Mouse (Mus musculus): ENCODE data around the gene Fcamr. TPM values are rescaled to one million over a fixed set of nuclear protein-coding genes. Genes with fewer than 3 reads are reported as not detected.

The Fcamr gene
- total RNA-seq, 2 experiments from 2014 or later: not detected

DNA sequence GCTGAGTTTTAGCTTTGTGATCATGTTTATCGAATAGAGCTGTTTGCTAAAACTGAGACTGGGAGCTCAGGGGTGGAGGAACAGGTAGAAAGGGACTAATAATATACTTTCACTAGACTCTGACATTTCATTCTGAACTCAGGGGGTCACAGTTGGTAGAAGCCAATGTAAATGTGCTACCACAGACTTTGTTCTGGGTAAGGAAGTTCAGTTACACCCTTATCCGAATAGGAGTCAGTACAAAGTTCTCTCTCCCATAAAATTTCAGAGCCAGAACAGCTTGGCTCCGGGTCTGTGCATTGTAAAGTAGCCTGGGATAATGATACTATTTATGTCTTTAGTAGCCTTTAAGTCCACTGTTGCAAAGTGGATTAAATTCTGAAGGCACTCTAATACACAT, 2.2 kb upstream of the Fcamr start:
- intact Hi-C loops (cut with DNase I): loop anchor here (5.0 kb wide), 2 partner anchors 254 to 474 kb away; no protein-coding TSS in a partner anchor
- no peak for DNase-seq (ENCODE audit: low spot score in 2 of 2)

DNA sequence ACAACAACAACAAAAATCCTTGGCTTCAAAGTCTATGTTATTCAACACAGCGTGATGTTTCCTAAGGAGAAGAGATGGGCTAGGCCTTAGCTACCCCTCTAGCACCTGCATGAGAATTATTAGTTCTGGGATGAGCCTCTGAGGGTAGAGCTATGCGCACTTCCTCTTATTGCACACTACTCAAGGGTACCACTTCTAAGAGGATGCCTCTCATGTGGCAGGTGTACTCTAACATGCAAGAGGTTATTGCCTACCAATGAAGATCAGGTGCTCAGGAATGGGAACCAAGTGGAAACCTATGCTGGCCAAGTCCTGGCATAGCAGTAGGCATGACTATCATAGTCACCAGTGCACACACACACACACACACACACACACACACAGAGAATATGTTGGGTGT, 1.3 kb upstream of the Fcamr start:
- intact Hi-C loops (cut with DNase I): loop anchor here (5.0 kb wide), 2 partner anchors 253 to 473 kb away; no protein-coding TSS in a partner anchor
- DNase-seq (ENCODE audit: low spot score in 2 of 2): no peak

DNA sequence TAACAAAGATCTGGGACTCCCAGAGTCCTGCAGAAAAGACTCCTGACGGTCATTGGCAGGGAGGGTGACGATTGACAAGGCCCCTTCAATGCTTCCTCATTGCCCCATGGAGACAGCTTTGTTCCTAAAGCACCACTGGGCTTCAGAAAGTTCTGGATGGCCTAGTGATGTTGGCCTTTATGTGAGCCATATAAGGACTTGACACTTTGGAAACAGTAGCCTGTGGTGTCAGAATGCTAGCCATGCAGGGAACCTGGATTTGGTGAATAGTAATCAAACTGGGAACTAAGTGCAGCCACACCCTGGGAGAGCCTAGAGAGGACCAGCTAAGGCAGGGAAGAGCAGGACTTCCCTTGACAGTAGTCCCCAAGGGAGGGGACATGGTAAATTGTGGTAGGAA, 809 bp downstream of the Fcamr start:
- DNase-seq (ENCODE audit: low spot score in 2 of 2): no peak
- intact Hi-C loops (cut with DNase I): no loop called here

DNA sequence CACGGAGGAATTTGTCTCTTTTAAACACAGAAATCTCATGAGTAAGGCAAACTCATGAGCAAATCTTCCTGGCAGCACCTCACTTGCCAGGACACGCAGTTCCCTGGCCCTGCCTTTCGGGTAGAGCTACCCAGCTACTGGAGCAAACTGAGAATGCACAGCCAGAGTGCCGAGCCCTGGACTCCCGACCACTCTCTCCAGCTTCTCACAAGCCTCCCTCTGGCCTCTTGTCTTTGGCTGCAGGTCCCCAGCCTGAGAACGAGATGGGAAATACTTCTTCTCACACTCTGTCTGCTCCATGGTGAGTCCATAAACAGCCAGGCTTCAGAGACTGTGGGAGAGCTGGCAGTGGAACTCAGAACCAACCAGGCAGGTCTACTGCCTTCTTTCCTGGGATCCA, 2.3 kb downstream of the Fcamr start:
- intact Hi-C loops (cut with DNase I): no loop called here
- no peak for DNase-seq (ENCODE audit: low spot score in 2 of 2)

DNA sequence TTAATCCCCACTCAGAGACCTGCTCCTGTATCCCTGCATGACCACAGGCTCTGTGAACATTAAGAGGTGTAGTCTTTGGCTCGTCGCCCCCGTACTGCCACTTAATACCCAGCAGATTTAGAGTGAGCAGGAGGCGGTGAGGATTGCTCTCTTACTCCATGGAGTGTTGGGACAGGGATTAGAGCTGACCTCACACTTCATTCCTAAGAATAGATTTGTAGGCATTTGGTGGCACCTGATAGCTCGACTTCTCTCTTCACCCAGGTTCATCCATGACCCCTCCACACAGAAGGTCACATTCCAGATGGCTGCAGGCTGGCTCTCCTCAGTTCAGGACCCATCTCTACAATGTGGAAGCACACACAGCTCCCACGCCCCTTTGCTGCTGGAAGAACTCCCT, 3.6 kb downstream of the Fcamr start:
- intact Hi-C loops (cut with DNase I): no loop called here
- no peak for DNase-seq (ENCODE audit: low spot score in 2 of 2)

DNA sequence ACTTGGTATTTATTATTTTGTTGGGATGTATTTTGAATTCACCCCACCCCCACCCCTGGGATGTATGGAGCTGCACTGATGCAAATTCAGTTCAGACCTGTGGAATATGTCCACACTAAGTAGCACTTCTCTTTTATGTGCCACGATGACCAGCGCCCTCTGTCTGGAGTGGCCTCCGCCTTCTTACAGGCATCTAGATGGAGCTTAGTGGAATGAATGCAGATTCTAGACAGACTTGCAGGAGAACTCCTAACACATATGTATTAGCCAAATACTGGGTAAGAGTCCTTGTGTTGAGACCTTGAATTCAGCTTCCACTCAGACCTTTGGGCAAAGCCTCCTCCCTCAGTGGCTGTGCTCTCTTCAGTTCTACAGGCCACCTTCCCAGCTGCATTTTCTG, 10.2 kb downstream of the Fcamr start:
- DNase-seq (ENCODE audit: low spot score in 2 of 2): no peak
- intact Hi-C loops (cut with DNase I): no loop called here

DNA sequence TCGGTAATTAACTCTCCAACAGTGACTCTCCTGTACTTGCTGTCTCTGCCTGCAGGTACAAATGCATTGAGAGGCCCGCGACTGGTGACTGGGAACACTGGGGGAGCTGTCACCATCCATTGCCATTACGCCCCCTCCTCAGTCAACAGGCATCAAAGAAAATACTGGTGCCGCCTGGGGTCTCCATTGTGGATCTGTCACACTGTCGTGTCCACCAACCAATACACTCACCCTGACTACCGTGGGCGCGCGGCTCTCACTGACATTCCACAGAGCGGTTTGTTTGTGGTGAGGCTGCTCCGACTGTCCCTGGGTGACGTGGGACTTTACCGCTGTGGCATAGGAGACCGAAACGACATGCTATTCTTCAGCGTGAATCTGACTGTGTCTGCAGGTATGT, 10.6 kb downstream of the Fcamr start:
- no peak for DNase-seq (ENCODE audit: low spot score in 2 of 2)
- intact Hi-C loops (cut with DNase I): no loop called here

DNA sequence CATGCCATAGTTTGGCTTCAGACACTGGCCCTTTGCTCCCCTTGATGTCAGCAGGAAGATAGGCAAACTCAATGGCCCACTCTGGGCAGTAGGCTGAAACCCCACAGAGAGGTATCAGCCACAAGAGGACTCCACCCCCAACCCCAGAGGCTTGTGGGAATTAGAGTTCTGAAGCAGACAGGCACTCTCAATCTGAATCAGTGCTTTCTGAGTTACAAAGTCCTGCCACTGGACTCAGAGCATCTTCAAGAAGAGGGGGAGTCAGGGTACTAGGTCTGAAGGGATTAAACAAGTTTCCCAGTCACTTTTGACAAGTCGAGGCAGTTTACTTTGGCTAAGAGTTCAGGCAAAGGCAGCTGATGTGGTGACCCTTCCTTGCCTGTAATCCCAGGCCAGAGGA, 19.0 kb downstream of the Fcamr start:
- DNase-seq (ENCODE audit: low spot score in 2 of 2): no peak
- intact Hi-C loops (cut with DNase I): no loop called here

DNA sequence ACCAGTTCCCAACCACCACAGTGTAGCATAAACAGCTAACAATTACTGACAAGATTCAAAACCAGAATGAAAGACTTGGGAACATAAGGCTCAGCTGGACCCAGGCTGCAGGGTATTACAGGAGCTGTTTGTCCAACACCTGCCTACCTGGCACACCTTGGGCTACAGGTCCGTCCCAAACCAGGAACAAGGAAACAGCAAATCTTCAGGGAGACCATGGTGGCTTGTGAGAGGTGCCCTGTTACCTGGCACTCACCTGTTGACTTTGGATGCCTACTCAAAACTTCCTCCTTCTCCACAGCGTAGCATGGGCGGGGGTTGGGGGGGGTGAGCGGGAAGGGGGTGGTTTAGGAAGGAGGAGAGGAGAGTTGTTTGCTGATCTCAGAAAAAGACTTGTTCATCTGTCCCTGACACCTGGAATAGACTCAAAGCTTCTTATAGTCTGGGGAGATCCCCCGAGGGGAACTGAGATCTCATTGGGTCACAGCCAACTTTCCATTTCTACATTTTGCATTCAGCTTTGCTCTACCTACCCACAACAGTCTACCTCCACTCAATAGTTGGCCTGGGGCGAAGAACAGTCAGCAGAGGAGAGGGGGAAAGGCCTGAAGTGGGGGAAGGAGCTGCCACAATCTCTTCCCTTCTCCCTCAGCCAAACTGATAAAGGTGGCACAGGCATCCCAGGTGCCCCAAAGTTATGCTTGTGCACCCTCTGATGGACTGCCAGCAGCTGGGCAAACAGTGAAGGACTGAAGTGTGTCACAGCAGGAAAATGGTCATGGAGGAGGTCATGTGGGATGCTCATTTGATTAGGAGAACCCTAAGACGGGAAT, 19.8 kb downstream of the Fcamr start:
- DNase-seq (ENCODE audit: low spot score in 2 of 2): no peak
- intact Hi-C loops (cut with DNase I): no loop called here

DNA sequence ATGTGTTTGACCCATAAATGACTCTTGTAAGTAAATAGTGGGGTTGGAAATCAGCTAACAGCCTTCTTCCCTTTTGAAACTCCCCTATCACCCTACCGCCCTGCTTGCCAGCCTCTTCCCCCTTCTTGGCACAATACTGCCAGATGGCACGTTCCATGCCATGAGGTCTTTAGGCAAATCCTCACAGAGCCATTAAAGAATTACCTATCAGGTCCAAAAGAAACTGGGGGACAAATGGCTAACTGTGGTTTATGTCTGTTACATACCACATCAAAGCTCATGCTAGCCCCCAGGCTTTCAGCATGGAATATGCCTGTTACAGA, 20.4 kb downstream of the Fcamr start:
- intact Hi-C loops (cut with DNase I): no loop called here

DNA sequence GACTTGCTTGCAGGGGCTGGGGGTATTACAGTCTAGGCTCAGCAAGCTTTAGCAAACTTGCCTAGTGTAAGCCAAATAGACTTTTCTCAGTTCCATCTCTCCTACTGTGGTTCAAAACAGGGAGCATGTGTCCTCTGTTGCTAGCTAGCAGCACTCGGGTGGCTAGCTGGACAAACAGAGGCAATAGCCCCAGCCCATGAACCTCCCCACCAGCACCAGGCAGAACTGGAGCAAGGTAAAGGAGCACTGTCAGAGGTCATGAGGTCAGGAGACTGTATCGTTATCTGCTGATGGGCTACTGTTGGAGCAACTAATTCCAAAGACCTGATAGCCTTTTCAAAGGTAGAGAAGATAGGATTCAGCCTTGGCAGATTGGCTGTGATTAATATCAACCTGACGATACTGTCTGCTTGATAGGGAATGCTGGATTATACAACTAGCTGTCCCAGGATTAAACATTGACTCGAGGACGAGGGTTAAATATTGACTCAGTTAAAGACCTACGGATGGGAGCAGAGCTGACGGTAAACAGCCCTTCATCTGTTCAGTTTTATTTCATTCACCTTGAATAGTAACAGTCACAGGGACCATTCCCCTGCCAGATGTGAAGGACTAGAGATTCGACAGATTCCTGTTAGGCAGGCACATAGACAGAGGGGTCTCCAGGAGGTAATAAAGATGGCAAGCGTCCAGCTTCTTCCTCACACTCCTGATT, 21.4 kb downstream of the Fcamr start:
- DNase-seq (ENCODE audit: low spot score in 2 of 2): no peak
- intact Hi-C loops (cut with DNase I): no loop called here

More for the DNA sequence above, 20.4 kb downstream of the Fcamr start:
- DNase-seq (ENCODE audit: low spot score in 2 of 2): no peak

DNA sequence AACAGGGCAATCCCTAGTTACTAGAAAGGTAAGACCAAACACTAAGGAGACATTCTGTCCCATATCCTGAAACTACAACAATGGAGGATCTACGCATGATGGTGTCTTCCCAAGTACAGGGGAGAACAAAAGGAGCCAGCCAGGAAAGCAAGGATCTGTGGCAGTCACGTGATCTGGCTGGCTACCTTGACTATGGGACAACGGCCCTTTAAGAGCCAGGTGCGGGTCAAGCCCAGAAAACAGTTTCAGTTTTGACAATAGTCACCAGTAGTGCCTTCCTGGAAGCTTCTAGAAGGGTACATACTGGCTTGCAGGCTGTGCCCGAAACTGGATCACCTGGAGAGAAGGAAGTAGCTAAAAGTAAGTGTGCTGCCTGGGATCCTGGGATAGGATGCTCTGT, 25.7 kb downstream of the Fcamr start, which contains the start of gene Pigr:
Gene Pigr (plus strand): TSS at position 237 of the 400 bp plus-strand sequence.
- intact Hi-C loops (cut with DNase I): no loop called here

DNA sequence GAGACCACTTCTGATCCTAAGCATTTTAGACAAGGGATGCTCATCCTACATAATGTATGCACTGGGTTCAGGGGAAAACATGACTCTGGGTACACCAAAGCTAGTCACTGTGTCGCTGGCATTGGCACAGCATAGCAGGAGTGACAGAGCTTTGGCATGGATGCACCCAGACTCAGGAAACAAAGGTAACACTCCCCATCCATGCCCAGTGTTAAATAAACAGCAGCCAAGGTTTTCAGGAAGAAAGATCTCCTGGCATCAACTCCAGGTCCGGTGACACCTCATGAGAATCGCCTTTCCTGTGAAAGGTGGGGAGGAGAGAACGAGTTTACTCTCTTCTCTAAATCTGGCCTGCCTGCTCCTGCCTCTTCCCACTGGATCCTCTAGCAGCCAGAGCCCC, 28.0 kb downstream of the Fcamr start:
- intact Hi-C loops (cut with DNase I): no loop called here

More for the DNA sequence above, 25.7 kb downstream of the Fcamr start, which contains the start of gene Pigr:
- no peak for DNase-seq (ENCODE audit: low spot score in 2 of 2)

DNA sequence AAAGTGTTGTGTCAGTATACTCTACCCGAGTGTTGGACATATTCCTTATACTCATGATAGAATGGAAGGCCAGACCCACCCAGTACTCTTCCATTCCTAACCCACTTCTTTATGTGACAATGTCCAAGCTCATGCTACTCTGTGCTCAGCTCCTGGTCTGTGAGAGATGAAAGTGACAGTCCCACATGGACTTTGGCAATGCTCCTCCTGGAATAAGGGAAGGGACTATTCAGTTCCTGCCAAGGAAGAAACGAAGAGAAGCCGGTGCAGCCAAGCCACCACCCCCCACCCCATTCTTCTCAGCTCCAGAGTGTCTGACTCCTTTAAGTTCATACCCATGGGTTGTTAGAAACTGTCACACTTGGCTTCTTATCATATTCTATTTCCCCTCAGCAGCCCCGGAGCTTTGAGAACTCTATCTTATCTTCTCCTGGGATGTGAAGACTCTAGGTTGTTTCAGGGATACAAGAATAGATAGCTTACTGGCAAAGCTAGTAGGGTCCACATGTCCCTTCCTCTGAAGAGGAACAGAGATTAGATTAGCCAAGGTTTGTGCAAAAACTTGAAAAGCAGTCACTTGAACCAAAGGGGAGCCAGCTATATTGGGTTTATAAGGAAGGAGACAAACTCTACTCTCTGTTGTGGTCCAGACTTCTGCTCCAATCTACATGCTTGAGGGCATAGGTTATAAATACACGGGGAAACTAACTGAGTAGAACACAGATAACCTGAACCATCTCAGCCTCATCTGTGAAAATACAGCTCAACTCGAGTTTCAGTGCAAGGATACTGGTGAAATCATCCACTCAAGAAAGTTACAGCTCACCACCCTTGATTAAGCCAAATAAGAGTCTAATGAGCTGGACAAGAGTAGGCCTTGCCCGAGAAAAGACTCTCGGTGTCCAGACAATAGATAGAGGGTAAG, 29.5 kb downstream of the Fcamr start:
- intact Hi-C loops (cut with DNase I): no loop called here
- DNase-seq (ENCODE audit: low spot score in 2 of 2): no peak

More for the DNA sequence above, 28.0 kb downstream of the Fcamr start:
- DNase-seq (ENCODE audit: low spot score in 2 of 2): no peak

DNA sequence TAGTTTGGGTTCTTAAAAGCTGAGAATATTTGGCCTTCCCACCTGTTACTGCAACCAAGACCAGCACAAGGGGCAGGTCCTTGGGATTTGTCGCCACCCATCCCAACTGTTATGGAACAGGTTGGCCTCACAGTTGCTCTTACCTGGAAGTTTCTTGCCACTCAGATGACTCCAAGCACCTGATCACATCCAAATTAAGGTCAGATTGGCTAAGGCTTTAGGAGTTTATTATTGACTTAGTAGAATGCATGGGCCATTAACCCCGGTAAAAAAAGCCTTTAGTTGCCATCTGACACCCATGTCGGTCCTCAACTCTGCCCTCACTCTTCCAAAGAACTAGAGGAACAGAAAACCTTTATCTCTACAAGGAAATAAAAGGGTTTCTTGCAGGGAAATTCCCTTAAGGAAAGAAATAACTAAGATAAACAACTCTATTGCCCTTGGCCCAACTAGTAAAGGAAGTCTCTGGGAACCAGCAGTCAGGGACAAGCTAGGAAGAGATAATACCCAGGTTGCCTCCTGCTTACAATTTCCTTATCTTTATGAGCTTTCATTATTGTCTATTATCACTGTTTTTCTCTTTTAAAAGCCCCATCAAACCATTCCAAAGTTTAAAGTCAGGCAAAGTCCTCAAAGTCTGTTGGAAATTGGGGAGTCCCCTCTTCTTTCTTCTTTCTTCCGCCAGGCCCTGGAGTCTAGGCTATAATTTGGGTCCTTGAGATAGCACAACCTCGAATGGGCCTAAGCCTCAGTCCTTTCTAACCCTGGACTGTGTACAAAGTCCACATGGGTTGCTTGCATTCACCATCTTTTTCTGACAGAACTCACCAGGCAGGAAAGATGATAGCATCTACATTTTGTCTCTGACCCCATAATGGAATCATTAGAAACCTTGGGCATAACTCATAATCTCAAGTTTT, 31.8 kb downstream of the Fcamr start:
- intact Hi-C loops (cut with DNase I): no loop called here
- no peak for DNase-seq (ENCODE audit: low spot score in 2 of 2)

DNA sequence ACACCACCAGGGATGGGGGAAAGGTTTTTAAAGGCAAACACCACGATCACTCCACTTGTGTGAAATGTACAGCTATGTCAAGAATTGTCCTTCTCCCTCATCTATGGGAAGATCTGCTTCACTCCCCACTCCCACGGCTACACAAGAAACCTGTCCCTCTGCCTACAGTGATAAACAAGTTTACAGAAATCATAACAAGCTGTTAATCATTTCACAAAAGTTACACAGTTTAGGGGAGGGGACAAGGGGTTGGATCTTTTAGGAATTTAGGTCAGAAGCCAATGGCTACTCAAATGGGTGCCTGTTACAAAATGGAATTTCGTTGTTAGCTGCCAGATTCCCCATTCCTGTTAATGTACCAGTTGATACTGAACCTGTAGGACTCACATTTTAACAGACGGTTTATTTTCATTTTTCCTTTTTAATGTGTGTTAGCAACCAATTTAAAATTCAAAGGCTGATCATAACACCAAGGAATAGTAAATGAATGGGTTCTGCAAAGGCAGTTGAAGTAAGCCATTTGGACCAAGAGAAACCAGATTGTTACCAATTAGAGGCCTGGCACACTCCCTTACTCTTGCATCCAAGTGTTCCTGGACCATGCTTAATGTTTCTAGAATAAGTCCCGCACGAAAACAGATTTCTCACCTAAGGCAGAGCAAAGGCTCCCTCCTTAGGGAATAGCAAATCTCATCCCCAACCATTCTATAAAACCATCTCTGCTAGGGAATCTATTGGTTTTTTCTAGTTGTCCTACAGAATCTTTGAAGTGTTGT, 34.6 kb downstream of the Fcamr start:
- intact Hi-C loops (cut with DNase I): no loop called here
- no peak for DNase-seq (ENCODE audit: low spot score in 2 of 2)

DNA sequence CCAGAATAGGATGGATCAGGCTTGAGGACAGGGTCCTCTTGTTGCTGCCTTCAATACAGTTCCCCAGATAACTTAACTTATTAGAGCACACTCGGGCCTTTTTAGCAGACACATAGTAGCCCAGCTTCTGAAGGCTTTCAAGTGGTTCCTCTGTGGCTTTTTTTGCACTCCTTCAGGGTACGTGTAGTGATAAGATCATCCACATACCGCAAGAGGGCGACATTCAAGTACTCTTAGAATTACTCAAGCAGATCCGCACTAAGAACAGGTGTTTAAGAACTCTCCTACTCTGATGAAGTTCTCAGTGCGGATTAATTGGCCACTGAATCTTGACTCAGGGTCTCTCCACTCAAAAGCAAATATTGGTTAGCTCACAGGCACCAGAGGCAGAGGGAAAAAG, 37.6 kb downstream of the Fcamr start:
- DNase-seq (ENCODE audit: low spot score in 2 of 2): no peak

More for the DNA sequence above, 37.6 kb downstream of the Fcamr start:
- intact Hi-C loops (cut with DNase I): no loop called here

Data from left cerebral cortex, postnatal 36 days (tissue).